Mouse (Mus musculus) testis, adult 2 months (tissue): Measurements from ENCODE around the gene Zfp46. TPM values are rescaled to one million over a fixed set of nuclear protein-coding genes. Genes with fewer than 3 reads are reported as not detected.

ENCODE experiments used
- H3K27ac ChIP-seq: fragments of 200-500 bp; 2 replicates; pipeline ENCODE4 v1.5.1; 2012; ENCODE audit warnings: low read depth, low read length; ENCODE audit not compliant: control insufficient read depth, insufficient read depth
- H3K27me3 ChIP-seq: fragments of 200-500 bp; 2 replicates; pipeline ENCODE4 v1.6.1; 2012; ENCODE audit warnings: mild to moderate bottlenecking, low read length, moderate library complexity; ENCODE audit not compliant: control insufficient read depth, insufficient read depth
- H3K36me3 ChIP-seq: fragments of 200-500 bp; 2 replicates; pipeline ENCODE4 v1.6.1; 2012; ENCODE audit warnings: mild to moderate bottlenecking, low read length; ENCODE audit not compliant: control insufficient read depth, insufficient read depth
- H3K4me1 ChIP-seq: fragments of 200-500 bp; 2 replicates; pipeline ENCODE4 v1.6.1; 2012; ENCODE audit warnings: low read length; ENCODE audit not compliant: control insufficient read depth, insufficient read depth
- H3K4me3 ChIP-seq: fragments of 200-500 bp; 2 replicates; pipeline ENCODE4 v1.5.1; 2012; ENCODE audit warnings: low read depth, mild to moderate bottlenecking, low read length, moderate library complexity, mixed read lengths; ENCODE audit not compliant: control insufficient read depth
- CTCF ChIP-seq: fragments of 200-500 bp; IDR thresholded peaks from 2 replicates; pipeline ENCODE4 v1.5.1; 2012; ENCODE audit warnings: low read depth, mild to moderate bottlenecking, inconsistent platforms, low read length, moderate library complexity; ENCODE audit not compliant: control insufficient read depth, insufficient read depth, insufficient replicate concordance
- POLR2A ChIP-seq: fragments of 200-500 bp; IDR thresholded peaks from 2 replicates; pipeline ENCODE4 v1.6.1; 2012; ENCODE audit warnings: low read depth, mild to moderate bottlenecking, inconsistent platforms, low read length, moderate library complexity; ENCODE audit not compliant: control insufficient read depth
- polyA plus RNA-seq: library from polyadenylated mRNA; depleted of rRNA; stranded (reverse); fragments of >200 nt; gene quantifications from 2 replicates; pipeline ENCODE4 v1.2.3, GENCODE M21; 2012; rRNA removed

Gene Zfp46
- polyA plus RNA-seq, 1 experiment: 5.4 TPM

DNA sequence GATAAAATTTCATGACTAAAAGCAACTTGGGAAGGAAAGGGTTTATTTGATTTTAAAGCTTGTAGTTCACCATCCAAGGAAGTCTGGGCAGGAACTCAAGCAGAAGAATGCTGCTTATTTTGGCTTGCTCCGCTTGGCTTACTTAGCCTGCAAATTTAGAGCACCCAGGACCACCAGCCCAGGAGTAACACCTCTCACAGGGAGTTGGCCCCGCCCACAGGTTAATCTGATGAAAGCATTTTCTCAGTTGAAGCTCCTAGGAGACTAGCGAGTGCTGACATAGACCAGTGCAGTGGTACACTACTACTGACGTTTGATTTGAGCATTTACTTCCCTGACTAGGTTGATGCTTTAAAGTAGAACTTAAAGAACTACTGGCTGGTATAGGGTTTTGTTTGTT, 52.6 kb downstream of the Zfp46 start:
- no peak overlapping the region for H3K4me3 ChIP-seq
- H3K27ac ChIP-seq: no peak overlapping the region
- no peaks in the 10 kb centered on the region for H3K27me3 ChIP-seq
- TF ChIP-seq POLR2A: no peak
- TF ChIP-seq CTCF: no peak
- H3K36me3 ChIP-seq: peaks cover 2% of the 10 kb centered on the region
- H3K4me1 ChIP-seq: no peaks in the 10 kb centered on the region

Other genes starting within 250 kb of the Zfp46 start
- gene Rpl11, start 231.3 kb upstream of the Zfp46 start, polyA plus RNA-seq: 212 and 241 TPM in 2 replicates
- gene Id3, start 141.2 kb upstream of the Zfp46 start, polyA plus RNA-seq: 8.0 and 16.8 TPM in 2 replicates
- gene E2f2, start 112.3 kb upstream of the Zfp46 start, polyA plus RNA-seq: 0.58 and 1.0 TPM in 2 replicates
- 4.1 and 6.7 TPM in 2 replicates for gene Asap3, start 78.3 kb upstream of the Zfp46 start, polyA plus RNA-seq
- 0.49 and 0.54 TPM in 2 replicates for gene Tcea3, start 37.0 kb upstream of the Zfp46 start, polyA plus RNA-seq
- gene Hnrnpr, start 26.3 kb downstream of the Zfp46 start, polyA plus RNA-seq: 25.5 and 30.3 TPM in 2 replicates
- 0.15 and 0.30 TPM in 2 replicates for gene Htr1d, start 138.8 kb downstream of the Zfp46 start, polyA plus RNA-seq
- gene 6030445D17Rik, start 177.6 kb downstream of the Zfp46 start, polyA plus RNA-seq: not detected in 2 replicates
- gene Luzp1, start 185.1 kb downstream of the Zfp46 start, polyA plus RNA-seq: 60.4 and 61.1 TPM in 2 replicates